Mouse (Mus musculus) bone marrow, adult 2 months (tissue): ENCODE measurements around the gene Pex11a.

Source experiments
- CTCF ChIP-seq: fragments of 200-500 bp; IDR thresholded peaks from 2 replicates; pipeline ENCODE4 v1.5.1; 2011; ENCODE audit warnings: low read length, control low read depth; ENCODE audit not compliant: control insufficient read depth, insufficient read depth
- POLR2A ChIP-seq: fragments of 200-500 bp; IDR thresholded peaks from 2 replicates; pipeline ENCODE4 v1.6.1; 2011; ENCODE audit warnings: low read depth, mild to moderate bottlenecking, control low read depth, low read length, borderline replicate concordance; ENCODE audit not compliant: control insufficient read depth

- TF ChIP-seq CTCF (no peak), POLR2A (no peak)
Observed at GRCm38 (mm10) chr7:79702755-79703154, 40.2 kb downstream of the Pex11a start.
